Mouse (Mus musculus) cerebellum, adult 9-10 months (tissue): ENCODE results near the gene Rac2.
A peak's percentile ranks its signal among the peaks of the same experiment; 100 is the strongest.

Source experiments
- DNase-seq: peaks from one replicate; pipeline ENCODE4 v3.0.0; 2022

Gene Rac2

DNA sequence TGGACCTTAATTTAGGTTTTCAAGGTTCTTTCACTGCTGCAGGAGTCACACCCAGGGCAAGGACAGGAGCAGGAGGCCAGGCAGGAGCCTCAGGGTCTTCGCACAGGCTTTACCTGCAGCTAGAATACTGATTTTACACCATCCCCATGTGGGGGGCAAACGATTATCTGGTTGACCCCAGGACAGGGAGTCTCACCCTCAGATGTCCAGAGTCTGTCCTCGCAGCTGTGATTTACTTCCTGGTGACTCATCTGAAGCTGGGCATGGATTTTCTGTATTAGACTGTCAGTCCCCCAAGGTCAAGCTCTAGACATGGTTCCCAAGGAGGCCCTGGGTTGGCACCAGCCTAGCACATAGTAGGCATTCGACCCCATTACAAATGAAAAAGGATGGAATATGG lies 26.5 kb downstream of the Rac2 start:
- peak; percentile 31 for DNase-seq

DNA sequence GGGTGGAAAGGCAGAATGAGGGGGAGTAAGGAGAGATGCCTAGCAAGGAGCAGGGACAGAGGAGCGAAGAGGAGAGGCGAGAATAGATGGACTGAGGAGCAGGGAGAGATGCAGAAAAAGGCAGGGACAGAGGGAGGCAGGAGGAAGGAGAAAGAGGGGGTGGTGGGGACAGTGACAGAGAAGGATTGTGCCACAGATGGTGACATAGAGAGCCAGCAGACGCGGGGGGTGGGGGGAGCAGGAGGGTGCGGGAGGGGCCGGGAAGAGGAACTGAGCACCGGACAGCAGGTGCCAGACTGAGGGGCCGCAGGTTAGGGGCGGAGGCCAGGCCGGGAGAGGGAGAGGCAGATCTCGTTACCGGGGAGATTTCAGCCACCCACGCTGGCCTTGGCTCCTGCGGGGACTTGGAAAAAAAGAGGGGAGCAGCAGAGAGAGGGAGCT lies 28.0 kb downstream of the Rac2 start, which contains the start of gene Sstr3:
Gene Sstr3, minus strand, starts transcription at position 125 of the 441 bp plus-strand sequence.
- DNase-seq: peak; percentile 72

DNA sequence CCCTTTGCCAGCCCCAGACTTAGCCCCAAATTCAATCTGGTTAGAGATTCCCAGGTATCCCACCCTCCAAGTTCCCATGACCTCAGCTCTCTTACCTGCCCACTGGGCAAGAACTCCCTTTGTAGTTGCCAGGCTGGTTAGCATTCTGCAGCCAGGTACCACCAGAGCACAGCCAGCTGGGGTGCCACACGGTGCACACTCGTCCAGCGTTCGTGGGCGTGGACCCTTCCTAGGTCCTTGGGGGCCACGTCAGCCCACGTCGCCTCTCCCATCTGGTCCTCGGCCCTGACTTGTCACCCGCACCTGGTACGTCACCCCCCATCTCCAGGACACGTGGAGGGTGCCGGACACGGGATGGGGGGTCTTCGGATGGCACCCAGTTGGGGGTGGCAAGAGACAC lies 28.5 kb downstream of the Rac2 start:
- DNase-seq: peak; percentile 54

DNA sequence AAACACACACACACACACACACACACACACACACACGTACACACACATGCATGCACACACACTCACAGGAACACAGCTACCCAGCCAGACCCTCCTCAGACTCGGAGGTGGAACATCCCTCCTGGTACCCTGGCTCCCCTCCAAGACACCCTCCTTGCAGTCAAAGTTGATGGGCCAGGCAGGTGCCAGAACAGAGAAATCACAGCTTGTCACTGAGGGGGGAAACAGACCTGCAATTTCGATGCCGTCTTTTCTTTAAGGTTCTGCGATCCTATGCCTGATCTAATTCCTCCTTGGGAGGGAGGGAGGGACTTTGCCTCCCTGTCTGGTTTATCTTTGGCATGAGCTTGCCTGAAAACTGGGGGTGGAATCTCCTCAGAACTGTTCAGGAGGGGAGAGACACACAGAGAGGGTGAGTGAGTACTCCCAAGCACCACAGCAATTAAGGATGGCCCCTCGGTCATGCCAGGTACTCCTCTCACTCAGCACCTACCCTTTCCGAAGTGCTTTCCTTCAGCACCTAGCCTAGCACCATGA lies 29.7 kb downstream of the Rac2 start:
- peak; percentile 67 for DNase-seq

DNA sequence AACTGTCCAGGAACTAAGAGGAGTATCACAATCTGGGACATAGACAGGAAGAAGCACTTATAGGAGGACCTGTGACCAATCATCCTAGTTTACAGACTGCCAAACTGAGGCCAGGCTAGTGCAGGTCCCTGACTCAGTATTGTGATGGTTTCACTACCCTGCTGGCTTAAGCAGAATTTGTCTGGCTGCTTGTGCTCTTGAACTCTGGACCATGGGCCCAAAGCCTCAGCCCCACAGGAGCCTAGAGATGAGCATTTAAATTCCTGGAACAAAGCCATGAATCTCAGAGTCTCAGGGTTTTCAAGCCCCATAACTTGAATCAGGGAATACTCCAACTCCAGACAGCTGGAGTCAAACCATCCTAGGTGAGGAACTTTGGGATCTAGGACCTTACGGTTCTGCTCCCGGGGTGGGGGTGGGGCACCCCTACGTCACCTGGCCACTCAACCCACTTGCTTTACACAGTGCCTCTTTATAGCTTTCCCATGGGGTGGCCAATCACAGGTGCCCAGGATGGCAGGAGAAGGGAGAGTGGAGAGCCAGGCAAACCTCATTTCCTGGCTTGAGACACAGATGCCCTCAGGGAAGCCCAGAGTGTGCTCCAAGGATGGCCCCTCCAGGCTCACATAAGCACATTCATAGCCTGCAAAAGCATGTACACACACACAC lies 30.4 kb downstream of the Rac2 start:
- DNase-seq: peak; percentile 67

DNA sequence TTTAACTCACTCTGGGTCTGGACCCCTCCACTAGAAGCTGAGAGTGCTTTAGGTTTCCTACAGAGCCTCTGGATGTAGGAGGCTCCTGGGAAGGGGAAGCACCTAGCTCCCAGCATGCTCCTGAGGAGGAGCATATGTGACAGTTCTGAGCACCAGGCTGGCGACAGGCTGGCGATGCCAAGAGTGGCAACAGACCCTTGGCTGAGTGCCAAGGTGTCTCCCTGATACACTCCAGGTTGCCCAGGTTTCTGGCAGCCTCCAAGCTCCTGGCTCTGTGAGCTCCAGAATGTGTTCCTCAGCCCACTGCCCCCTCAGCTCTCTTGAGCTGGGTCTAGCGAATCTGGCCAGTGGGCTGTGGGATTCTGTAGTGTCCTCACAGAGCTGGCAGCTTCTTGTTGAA lies 31.0 kb downstream of the Rac2 start:
- DNase-seq: peak; percentile 87

DNA sequence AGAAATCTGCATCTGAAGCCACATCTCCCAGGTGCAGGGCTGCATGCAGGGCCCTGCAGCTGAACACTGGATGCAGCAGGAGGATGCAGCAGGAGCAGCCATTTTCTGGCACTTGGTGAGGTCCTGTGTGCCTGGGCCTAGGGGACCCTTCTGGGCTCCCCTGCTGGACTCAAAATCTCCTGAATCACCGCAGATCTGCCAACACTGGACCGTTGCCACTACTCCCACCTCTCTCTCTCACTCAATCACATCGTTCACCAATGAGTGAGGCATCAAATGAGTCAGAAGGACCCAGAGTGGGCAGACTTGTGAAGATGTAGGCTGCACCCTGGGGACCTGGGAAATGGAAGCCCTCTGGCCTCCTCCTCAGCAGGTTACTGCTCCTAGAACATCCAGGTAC lies 31.5 kb downstream of the Rac2 start:
- no peak for DNase-seq

DNA sequence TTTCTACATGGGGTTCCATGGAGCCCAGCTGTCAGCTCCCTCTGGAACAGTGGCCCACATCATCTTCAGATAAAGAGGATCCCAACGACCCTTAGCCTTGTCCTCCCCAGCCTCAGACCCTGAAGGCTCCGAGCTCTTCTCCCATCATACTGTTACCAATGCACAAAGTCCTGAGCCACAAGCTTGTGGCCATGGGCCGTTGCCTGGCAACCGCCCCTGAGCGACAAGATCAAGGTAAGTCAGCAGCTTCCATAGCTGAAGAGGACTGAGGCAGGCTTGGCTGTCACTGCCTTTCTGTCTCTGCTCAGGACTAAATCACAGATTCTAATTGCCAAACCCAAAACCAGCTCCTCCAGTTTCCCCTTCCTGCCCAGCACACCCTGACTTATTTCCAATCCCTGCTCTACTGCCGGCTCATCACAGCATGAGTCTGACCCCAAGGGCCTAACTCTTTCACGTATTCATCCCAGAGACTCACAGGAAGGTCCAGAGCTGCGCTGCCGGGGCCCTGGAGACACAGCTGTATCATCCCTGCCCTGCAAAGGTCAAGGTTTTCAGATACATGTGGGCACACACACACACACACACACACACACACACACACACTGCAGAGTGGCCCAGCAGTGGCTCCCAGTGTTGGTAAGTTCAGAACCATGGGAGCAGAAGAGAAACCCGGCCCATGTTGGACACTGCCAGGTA lies 36.7 kb downstream of the Rac2 start:
- no peak for DNase-seq

DNA sequence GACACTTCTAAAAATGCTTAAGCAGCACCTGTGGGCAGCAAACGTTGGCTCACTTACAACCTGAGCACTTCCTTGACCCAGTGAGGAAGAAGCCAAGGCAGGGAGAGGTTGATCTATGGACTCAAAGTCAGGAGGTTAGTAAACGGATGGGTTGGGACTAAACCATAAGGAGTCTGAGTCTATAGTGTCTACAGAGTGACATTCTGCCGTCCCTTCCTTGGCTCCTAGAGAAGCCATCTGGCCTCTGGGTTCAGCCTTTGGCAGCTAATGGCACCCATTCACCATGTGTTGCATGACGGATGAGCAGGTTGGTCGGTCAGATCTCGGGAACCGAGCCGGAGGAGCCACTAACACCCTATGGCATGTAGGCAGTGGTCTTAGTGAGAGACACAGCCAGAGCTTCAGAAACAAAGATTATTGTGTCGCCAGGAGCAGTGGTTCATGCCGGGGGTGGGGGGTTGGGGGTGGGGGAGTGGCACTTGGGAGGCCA lies 39.2 kb downstream of the Rac2 start:
- peak; percentile 88 for DNase-seq

DNA sequence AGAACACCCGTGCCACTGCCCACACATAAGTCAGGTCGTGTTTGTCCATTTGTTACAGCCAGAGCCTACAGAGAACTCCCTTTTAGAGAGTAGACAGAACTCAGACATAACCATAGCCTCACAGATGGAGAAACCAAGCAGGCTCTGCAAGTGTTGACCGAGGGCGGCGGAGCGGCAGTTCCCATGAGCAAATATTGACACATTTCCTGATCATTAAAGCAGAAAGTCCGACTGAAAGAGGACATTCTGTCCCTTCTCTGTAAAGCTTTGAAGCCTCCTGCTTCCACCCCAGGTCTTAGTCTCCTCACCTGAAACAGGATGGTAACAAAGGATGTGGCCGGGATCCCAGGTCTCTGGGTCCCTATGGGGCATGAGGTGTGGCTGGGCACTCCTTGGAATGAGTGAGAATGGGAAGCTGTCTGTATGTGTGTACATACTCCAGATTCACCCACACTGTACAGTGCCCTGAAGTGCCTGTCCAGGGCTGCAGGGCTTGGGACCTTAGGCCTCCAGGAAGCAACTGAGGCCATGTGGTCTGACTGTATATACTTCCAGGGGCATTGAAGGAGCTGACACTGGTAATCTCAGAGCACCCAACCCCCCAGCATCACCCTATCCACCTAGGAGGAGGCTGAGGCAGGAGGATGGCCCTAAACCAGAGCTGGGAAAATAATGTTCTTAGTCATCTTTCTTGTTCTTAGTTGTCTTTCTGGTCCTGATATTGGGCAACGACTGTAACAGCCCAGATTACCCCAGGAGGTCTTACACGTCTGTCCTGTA lies 39.8 kb downstream of the Rac2 start:
- no peak for DNase-seq

DNA sequence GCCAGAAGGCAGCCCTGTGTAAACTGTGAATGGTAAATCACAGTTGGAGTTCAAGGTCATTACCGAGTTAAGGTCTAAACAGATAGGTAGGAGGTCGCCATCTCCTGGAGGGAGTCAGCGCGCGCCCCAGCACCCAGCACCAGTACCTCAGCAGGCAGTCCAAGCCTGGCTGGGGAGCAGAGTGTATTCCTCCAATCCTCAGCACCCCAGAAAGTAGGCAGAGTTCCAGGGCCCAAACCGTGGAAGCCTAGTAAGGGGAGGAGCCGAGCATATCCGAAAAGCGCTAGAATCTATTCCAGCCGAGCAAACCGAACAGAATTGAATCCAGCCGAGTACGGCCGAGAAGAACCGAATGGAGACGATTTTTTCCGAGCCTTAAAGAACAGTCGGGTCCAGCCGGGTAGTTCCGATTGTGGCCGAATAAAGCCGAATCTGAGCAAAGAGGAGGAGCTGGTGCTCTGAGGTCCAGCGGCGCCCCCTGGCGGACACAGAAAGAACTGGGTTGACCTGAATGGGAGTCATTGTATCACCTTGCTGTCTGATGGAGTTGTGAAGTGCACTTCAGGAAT lies 40.6 kb downstream of the Rac2 start:
- peak; percentile 100 for DNase-seq

DNA sequence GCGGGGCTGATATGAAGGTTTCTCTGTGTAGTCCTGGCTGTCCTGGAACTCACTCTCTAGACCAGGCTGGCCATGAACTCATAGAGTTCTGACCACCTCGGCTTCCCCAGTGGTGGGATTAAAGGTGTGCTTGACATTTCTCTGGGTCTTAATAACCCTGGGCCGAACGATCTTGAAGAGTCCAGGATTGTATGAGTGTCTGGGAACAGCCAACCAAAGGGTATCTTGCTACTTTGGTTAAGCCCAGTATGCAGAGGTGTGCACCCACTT lies 41.2 kb downstream of the Rac2 start:
- DNase-seq: peak; percentile 63

DNA sequence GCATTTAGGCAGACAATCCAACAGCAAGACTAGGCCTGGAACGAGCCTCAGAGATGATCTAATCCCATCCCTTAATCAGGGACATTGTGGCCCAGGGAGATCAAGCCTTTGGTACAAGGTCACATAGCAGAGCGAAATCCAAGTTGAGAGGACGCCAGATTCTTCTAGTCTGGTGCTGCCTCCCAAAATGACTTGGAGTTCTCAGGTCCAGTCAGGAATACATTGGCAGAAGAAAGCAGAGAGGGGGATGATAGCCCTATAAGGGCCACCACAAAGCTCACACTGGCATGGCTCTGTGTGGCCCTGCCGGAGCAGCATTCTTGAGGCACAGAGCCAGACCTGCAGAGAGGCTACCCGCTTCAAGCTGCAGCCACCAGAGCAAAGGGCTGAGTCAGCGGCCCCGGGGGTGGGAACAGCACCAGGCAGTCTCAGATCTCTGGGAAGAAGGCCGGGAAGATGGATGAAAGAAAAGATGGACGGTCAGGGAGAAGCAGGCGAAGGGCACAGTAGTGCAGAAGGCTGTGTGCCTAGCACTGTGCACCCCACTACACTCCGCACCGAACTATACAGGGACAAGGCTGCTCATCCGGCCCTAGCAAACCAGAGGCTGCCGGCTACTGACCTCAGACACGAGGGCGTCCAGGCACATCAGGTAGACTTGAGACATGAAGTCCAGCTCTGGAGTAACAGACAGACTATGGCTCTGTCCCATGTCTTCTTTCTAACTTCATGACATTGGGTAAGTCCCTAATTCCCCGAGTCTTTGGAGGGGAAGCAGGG lies 41.7 kb downstream of the Rac2 start, which contains the start of gene C1qtnf6:
Gene C1qtnf6, minus strand, starts transcription at position 746 of the 780 bp plus-strand sequence.
- peak; percentile 72 for DNase-seq

DNA sequence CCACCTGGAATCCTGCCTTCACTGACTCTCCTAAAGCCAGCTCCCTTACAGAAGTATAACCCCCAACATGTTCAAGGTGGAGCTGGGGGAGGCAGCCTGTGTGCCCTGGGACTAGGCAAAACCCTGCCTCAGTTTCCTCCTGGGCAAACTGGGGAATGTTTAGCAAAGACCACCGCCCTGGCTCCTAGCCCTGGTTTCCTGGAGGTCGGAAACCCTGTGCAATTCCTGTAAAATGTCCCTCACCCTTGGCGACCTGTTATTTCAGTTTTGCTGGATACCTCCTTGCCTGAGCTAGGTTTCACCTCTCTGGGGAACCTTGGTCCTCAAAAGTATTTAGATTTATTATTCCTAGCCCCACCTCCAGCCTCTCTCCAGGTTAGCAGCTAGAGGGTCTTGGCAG lies 42.4 kb downstream of the Rac2 start:
- DNase-seq: peak; percentile 54

DNA sequence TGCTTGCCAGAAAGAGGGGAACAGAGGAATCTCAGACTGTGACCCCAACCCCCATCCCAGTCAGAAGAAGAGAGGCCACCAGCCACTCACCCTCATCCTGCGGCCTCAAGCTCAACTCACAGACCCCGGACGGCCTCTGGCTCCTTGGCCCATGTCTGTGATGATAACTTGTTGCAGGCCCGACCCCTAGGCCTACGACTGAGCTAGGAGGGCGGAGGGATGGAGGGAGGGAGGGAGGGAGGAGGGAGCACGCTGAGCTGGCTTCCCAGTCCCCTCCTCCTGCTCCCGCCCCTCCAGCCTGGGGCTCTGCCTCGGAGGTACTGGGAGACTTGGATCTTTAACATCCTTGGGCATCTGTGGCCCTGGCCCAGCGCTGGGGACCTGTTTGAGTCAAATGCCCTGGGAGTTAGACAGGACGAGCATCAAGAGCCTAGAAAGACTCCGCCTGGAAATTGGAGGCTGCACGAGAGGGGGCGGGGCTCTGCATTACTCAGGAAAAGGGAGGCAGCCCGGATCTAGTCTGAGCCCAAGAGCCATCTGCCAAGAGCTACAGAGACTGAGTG lies 43.1 kb downstream of the Rac2 start:
- peak; percentile 69 for DNase-seq

DNA sequence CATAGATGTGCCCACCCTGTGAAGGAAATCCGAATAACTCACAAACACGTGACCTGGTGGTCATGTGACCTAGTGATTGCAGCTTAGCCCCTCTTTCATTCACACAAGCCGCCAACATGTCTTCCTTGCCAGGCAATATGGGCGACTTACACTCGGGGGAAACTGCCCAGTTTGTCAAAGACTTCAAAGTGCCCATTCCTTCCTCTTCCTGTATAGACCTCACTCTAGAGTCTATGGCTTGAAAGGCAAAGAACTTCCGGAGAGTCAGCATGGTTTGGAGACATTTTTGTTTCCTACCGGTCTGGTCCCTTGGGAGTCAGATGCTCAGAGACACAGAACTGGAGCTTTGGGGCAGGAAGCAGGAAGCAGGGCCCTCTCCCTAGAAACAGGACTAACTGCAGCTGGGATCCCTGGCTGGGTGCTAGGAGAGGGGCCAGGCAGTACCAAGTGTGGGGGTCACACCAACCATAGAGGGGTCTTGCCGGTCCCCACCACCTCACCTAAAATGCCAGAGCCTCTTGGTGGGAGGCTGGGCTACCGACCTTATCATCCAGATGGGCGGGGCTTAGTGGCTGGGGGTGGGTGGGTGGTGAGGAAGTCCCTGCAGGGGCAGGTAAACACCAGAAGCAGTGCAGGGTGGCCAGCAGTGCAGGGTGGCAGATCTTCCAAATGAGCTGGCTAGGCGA lies 43.7 kb downstream of the Rac2 start:
- DNase-seq: no peak

DNA sequence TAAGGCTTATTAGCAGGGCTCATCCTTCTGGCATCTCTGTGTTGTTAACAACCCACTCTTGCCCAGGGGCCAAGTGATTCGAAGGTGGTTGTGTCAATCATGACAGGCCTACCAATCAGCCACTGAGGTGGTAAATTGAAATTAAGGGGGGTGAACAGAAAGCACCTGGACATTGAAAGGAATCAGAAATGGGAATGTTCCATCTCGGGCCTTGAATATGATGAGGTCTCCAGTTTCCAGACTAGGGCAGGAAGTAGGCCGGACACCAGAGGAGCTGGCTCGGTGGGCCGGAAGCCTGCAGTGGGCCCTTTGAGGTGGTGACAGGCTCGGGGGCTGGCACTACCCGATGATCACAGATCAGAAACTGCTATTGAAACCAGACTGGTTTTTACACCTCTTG lies 44.6 kb downstream of the Rac2 start:
- DNase-seq: peak; percentile 43

DNA sequence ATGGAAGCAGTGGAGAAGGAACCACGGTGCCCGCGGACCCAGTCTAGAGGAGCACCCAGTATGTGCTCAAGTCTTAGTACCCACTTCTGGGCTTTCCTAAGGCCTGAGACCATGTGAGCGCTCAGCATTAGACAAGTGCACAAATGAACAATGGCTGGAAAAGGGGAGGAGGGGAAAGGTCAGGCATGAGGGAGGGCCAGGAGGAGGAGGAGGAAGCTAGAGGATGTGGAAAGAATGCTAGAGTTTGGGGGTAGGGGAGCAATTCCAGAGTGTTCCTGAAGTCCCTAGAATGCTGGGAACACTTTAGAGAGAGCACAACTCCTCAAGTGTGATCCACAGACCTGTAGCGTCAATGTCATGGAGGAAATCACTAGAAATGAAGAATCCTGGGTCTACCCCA lies 48.4 kb downstream of the Rac2 start:
- no peak for DNase-seq

DNA sequence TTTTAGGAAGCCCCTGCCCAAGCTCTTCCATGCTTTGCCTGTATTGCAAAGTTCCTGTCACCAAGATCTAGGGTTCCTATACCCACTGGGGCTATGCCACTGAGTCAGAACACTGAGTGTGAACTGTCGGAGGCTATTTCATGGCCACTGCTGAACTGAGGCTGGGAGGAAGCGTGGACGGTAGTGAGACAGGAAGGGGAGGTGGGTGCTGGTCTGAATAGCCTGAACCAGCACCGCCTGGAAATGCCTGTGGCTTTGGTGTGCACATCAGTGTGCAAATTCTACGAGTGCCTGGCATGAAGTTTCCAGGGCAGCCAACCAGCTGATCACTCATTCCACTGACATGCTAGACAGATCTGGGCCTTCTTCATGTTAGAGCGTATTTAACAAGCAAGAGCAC lies 50.7 kb downstream of the Rac2 start:
- no peak for DNase-seq

DNA sequence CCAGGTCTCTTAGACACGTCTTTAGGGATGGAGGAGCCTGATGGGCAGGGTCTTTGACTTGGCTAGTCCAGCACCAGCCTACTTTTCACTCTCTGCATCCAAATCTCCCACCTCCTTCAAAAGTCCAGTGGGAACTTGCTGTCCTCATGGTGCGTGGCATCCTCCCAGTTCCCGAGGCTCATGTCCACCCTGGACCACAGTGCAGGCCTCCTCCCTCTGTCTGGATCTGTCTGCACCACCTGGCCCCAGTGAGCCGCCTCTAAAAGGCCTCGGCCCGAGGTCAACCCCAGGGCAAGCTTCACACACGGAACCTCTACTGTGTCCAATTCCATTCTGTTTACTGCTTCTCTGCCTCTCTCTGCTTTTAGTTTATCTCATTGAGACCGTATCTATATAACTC lies 51.3 kb downstream of the Rac2 start:
- no peak for DNase-seq

DNA sequence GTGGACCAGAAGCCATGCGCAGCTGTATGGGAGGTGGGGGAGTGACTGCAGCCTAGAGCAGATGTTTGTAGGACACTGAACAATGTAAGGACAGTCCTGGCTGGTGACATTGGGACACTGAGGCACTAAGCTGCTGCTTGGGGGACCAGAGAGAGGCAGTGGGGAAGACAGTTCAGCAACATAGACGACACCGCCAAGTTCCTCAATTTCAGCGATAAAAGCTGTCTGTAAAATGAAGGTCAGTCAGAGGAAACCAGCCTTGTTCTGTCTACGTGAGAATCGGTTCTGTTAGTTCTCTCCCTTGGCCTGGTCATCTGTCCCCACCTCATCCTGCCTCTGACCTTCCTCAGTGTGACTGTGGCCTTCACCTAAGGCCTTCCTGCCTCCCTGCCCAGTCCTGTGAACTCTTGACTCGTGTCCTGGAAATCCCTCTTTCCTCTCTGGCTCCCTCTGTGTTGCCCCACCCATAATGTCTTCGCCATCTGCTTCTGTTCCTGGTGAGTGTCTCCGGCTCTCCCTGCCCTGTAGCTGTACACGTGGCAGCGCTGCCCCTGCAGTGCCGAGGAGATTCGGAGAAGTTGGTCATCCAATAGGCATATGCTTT lies 52.4 kb downstream of the Rac2 start:
- DNase-seq: no peak
